Mouse (Mus musculus) erythroblast, embryonic 14.5 days (primary cell): ENCODE measurements around the gene C1ra. TPM values are rescaled to one million over a fixed set of nuclear protein-coding genes. Genes with fewer than 3 reads are reported as not detected.

ENCODE experiments used
- H3K27me3 ChIP-seq: 2 replicates; pipeline ENCODE4 v1.6.1; 2012; ENCODE audit warnings: inconsistent platforms; ENCODE audit not compliant: control insufficient read depth
- H3K36me3 ChIP-seq: 2 replicates; pipeline ENCODE4 v1.6.1; 2012; ENCODE audit warnings: mild to moderate bottlenecking, inconsistent platforms; ENCODE audit not compliant: control insufficient read depth
- H3K4me1 ChIP-seq: 2 replicates; pipeline ENCODE4 v1.6.1; 2012; ENCODE audit warnings: inconsistent platforms; ENCODE audit not compliant: control insufficient read depth
- H3K4me3 ChIP-seq: replicated peaks from 2 replicates; pipeline ENCODE3; 2012; ENCODE audit warnings: moderate library complexity, mild to moderate bottlenecking, inconsistent platforms
- H3K9me3 ChIP-seq: 2 replicates; pipeline ENCODE4 v1.6.1; 2012; ENCODE audit warnings: low read length, inconsistent platforms, mixed read lengths; ENCODE audit not compliant: control insufficient read depth
- GATA1 ChIP-seq: IDR thresholded peaks from 2 replicates; pipeline ENCODE4 v1.6.1; 2012; ENCODE audit warnings: low read length, inconsistent platforms, mixed read lengths
- TAL1 ChIP-seq: IDR thresholded peaks from 3 replicates; pipeline ENCODE4 v1.6.1; 2012; ENCODE audit warnings: low read length, inconsistent platforms, mixed read lengths
- polyA plus RNA-seq: library from polyadenylated mRNA; stranded (reverse); fragments of >175 nt; gene quantifications from 2 replicates; pipeline ENCODE4 v1.2.3, GENCODE M21; 2012

The C1ra gene
- polyA plus RNA-seq, 1 experiment: 0.03 TPM

DNA sequence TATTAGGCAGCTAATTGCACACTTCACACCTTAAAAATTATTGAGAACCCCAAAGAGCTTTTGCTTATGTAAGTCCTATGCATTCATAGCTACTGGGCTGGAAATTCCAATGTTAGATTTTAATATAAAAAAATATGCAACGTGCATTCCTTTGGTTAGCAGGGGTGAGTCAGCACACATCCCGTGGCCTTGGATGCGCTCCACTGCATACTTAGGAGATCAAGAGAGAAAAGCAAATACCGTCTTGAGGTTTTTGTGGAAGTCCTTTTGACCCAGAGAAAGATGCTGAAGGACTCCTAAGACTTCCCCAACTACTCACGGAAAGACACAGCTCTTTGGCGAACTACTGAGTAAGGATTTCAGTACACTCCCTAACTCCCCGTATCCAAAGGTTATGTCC lies 27.4 kb upstream of the C1ra start:
- Histone ChIP-seq H3K4me3 (no peak overlapping the region), H3K36me3 (no peaks in the 10 kb centered on the region), H3K9me3 (no peaks in the 10 kb centered on the region), H3K4me1 (peaks cover 3% of the 10 kb centered on the region), H3K27me3 (no peaks in the 10 kb centered on the region; the same call in 1 of the 2 replicates)
- TF ChIP-seq TAL1 (no peak), GATA1 (no peak)

DNA sequence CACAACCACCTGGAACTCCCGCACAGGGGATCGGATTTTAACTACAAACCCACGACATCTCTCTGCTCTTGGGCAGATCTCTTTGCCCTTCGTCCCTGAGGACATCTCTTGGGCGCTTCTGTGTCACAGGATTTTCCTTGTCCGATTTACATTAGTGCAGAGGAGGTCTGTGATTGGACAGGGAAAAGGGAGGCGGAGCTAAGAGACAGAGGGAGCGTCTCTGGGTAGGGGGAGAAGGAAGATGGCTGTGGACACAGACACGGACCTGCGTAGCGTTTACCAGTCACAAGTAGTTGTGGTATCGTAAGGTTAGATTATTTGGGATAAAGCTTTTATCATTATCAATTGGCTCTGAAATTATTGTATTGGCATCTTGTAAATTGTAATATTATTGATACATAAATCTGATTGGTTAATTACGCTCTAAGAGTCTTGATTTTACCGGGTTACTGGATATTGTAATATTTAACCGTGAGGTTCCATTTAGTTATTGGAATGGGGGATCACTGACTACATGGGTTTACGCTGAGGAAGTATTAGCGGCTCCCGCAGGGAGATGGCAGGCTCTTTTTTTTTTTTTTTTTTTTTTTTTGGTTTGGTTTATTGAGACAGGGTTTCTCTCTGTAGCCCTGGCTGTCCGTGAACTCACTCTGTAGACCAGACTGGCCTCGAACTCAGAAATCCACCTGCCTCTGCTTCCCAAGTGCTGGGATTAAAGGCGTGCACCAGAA lies 26.6 kb upstream of the C1ra start:
- Histone ChIP-seq H3K4me1 (peaks cover 3% of the 10 kb centered on the region), H3K27me3 (no peaks in the 10 kb centered on the region; the same call in 1 of the 2 replicates), H3K9me3 (no peaks in the 10 kb centered on the region), H3K36me3 (no peaks in the 10 kb centered on the region), H3K4me3 (no peak overlapping the region)
- no peak for TF ChIP-seq GATA1
- no peak for TF ChIP-seq TAL1

GRCm38 (mm10) chr6:124487509-124487908 lies 24.7 kb upstream of the C1ra start:
- no peaks in the 10 kb centered on the region; the same call in 1 of the 2 replicates for H3K27me3 ChIP-seq
- no peak overlapping the region for H3K4me3 ChIP-seq
- no peaks in the 10 kb centered on the region for H3K9me3 ChIP-seq
- peaks cover 3% of the 10 kb centered on the region for H3K4me1 ChIP-seq
- TF ChIP-seq TAL1 (no peak), GATA1 (no peak)
- H3K36me3 ChIP-seq: no peaks in the 10 kb centered on the region

- TF ChIP-seq GATA1 (no peak), TAL1 (no peak)
These were observed 23.3 kb upstream of the C1ra start for GRCm38 (mm10) chr6:124488952-124489351.

DNA sequence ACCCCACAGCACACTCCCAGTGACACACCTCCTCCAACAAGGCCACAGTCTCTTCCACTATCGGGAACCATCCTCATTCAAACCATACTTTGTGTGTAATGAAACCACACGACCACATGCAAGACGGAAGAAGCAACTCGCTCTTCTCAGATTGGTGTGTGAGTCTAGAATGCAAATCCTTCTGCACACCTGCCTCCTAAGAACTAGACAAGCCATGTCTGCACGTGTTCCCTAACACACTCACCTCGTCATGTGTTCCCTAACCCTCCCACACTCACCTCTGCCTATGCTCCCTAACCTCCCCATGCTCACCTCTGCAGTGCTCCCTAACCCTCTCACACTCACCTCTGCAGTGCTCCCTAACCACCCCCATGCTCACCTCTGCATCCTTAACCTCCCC lies 20.8 kb upstream of the C1ra start:
- peaks cover 18% of the 10 kb centered on the region for H3K4me1 ChIP-seq
- no peaks in the 10 kb centered on the region for H3K27me3 ChIP-seq
- no peaks in the 10 kb centered on the region; the same call in 1 of the 2 replicates for H3K36me3 ChIP-seq
- no peaks in the 10 kb centered on the region; the same call in 1 of the 2 replicates for H3K9me3 ChIP-seq
- H3K4me3 ChIP-seq: no peak overlapping the region
- TF ChIP-seq GATA1: no peak
- no peak for TF ChIP-seq TAL1

More at GRCm38 (mm10) chr6:124488952-124489351, 23.3 kb upstream of the C1ra start:
- Histone ChIP-seq H3K4me1 (peaks cover 16% of the 10 kb centered on the region), H3K4me3 (no peak overlapping the region), H3K27me3 (no peaks in the 10 kb centered on the region), H3K36me3 (no peaks in the 10 kb centered on the region), H3K9me3 (no peaks in the 10 kb centered on the region)

DNA sequence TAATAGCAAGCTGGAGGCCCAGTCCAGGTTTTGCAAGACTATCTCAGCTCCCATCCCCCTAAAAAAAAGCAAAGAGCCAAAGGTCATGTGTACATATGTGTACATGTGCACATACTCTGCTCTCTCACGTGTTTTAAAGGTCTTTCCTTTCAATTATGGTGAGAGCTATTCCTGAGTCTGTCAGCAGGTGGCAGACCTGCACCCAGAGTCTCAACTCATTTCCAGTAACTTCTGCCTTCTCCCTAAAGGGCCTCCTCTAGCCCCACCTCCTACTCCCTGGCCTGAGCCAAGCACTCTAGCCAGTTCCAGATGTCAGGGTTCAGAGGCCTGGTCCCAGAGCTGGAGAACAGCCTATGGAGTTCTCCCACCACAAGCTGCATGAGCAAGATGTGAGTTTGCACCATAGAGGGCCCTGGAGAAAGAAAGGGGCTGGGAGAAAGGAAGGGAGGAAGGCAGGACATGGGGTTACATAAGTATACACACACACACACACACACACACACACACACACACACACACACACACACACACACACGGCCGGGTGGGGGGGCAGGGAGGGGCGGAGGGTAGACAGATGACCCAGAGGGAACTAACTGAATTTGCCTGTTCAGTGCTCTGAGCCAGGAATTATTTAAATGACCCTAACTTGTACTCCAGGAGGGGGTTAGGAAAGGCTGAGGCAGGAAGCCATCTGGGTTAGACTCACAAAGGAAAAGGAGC lies 19.2 kb upstream of the C1ra start, which contains the start of gene C1rl:
Gene C1rl, plus strand, starts transcription at position 272 of the 720 bp plus-strand sequence.
- TF ChIP-seq GATA1: no peak
- no peak for TF ChIP-seq TAL1
- Histone ChIP-seq H3K9me3 (no peaks in the 10 kb centered on the region; the same call in 1 of the 2 replicates), H3K4me3 (no peak within 1 kb of the TSS), H3K36me3 (no peaks in the 10 kb centered on the region; the same call in 1 of the 2 replicates), H3K4me1 (peaks cover 18% of the 10 kb centered on the region), H3K27me3 (no peaks in the 10 kb centered on the region)

GRCm38 (mm10) chr6:124493886-124494285 lies 18.3 kb upstream of the C1ra start:
- Histone ChIP-seq H3K4me1 (peaks cover 18% of the 10 kb centered on the region), H3K9me3 (no peaks in the 10 kb centered on the region; the same call in 1 of the 2 replicates), H3K36me3 (no peaks in the 10 kb centered on the region; the same call in 1 of the 2 replicates), H3K4me3 (no peak overlapping the region), H3K27me3 (no peaks in the 10 kb centered on the region)
- TF ChIP-seq GATA1 (no peak), TAL1 (no peak)

DNA sequence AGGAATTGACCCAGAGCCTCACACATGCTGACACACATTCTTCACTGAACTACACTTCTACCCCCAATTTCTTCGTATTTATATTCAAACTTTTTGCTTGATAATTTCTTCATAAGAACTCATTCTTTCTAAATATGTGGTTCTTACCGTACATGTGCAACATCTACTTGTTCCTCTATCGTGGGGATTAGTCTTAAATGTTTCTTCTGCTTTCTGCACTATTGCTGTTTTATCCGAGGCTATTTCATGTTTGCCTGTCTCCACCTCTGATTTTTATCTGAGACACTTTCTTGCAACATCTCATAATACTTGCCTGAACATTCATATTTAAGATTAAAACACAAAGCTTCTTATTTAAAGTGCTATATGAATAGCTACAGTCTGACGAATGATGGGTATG lies 16.2 kb upstream of the C1ra start:
- TF ChIP-seq TAL1 (no peak), GATA1 (no peak)
- H3K4me1 ChIP-seq: peaks cover 18% of the 10 kb centered on the region
- no peaks in the 10 kb centered on the region; the same call in 1 of the 2 replicates for H3K9me3 ChIP-seq
- no peaks in the 10 kb centered on the region for H3K27me3 ChIP-seq
- H3K4me3 ChIP-seq: no peak overlapping the region
- no peaks in the 10 kb centered on the region; the same call in 1 of the 2 replicates for H3K36me3 ChIP-seq

GRCm38 (mm10) chr6:124499914-124500566 lies 12.2 kb upstream of the C1ra start:
- Histone ChIP-seq H3K27me3 (no peaks in the 10 kb centered on the region), H3K4me3 (no peak overlapping the region), H3K4me1 (no peaks in the 10 kb centered on the region), H3K36me3 (no peaks in the 10 kb centered on the region; the same call in 1 of the 2 replicates), H3K9me3 (no peaks in the 10 kb centered on the region; the same call in 1 of the 2 replicates)
- TF ChIP-seq GATA1 (no peak), TAL1 (no peak)
